Mouse (Mus musculus) C2C12 (cell line): ENCODE data around the gene Gm49486.

ENCODE experiments used
- CEBPB ChIP-seq: IDR thresholded peaks from one replicate; pipeline ENCODE4 v1.6.1; 2011; ENCODE audit warnings: low read depth, mild to moderate bottlenecking, control low read depth, moderate library complexity
- CTCF ChIP-seq: IDR thresholded peaks from one replicate; pipeline ENCODE4 v1.5.1; 2011; ENCODE audit not compliant: control insufficient read depth, insufficient read depth, insufficient read length
- FOSL1 ChIP-seq: IDR thresholded peaks from one replicate; pipeline ENCODE4 v1.8.0; 2011; ENCODE audit warnings: mild to moderate bottlenecking, low read length; ENCODE audit not compliant: poor library complexity, insufficient read depth, severe bottlenecking
- MAX ChIP-seq: IDR thresholded peaks from one replicate; pipeline ENCODE4 v1.6.1; 2011; ENCODE audit warnings: mild to moderate bottlenecking, control low read depth
- MYOD1 ChIP-seq: IDR thresholded peaks from one replicate; pipeline ENCODE4 v1.6.1; 2011; ENCODE audit warnings: low read depth; ENCODE audit not compliant: control insufficient read depth, insufficient read length
- USF1 ChIP-seq: IDR thresholded peaks from one replicate; pipeline ENCODE4 v1.6.1; 2011; ENCODE audit warnings: low read depth, mild to moderate bottlenecking, control low read depth, moderate library complexity

DNA sequence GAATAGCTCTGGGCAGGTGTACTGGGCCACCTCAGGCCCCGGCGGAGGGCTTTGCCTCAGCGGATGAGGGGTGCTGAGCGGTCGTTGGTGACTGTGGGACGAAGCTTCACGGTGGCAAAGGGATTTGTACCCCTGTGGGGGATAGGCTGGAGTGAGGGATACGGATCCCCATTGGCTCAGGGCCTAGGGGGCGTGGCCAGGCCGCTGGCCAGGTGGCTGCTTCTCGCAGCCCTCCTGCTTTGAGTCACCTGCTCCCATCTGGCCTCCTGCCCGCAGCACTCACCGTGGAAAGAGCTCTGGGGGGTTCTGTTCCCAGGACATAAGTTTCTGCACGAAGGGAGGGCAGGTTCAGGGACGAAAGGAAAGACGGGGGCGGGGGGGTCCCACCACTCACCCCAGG, 29.3 kb downstream of the Gm49486 start:
- TF ChIP-seq CTCF, result no peak
- no peak for TF ChIP-seq USF1
- no peak for TF ChIP-seq FOSL1
- TF ChIP-seq MAX, result no peak
- no peak for TF ChIP-seq CEBPB
- TF ChIP-seq MYOD1, result no peak
